Mouse (Mus musculus): ENCODE data around the gene Xrra1. TPM values are rescaled to one million over a fixed set of nuclear protein-coding genes. Genes with fewer than 3 reads are reported as not detected.
"Not testable (repeated sequence)": the region's sequence is repeated elsewhere in the genome, so short reads cannot be mapped to it uniquely, and the experiment has no call there.

Gene Xrra1
- polyA plus RNA-seq, 1 experiment from 2014 or later = 0.36 TPM

DNA sequence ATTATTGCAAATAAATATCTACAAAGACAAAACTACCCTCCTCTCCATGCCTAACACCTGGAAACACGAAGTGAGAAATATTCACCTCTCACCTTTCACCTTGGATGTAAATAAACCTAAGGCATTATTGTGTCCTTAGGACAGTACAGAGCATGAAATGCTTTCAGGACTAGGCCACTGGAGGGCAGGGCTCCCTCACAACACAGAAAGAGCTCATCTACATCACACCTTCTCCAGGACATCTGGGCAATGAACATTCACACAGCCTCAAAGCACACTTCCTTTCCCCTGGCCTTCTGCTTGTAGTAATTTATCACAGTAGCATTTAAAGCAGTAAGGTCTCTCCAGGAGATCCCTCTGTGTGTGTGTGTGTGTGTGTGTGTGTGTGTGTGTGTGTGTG is 76.8 kb downstream of the Xrra1 start:
- H3K27ac ChIP-seq (replicated peaks; ENCODE audit: low read depth, low read length) = no peak overlapping the region
- H3K4me2 ChIP-seq (ENCODE audit: low read depth, severe bottlenecking) = no peak overlapping the region
- WGBS = 84% methylated on average over 1 of the region's 1 CpGs
- H3K27me3 ChIP-seq (ENCODE audit: control insufficient read depth, insufficient read depth, low read length) = no peaks in the 10 kb centered on the region
- H3K9ac ChIP-seq (ENCODE audit: low read length) = no peak overlapping the region
- H3K4me1 ChIP-seq (ENCODE audit: control insufficient read depth, insufficient read depth, low read length) = no peaks in the 10 kb centered on the region
- H3K4me3 ChIP-seq (ENCODE audit: low read depth, low read length) = no peak overlapping the region
- ATAC-seq (ENCODE audit: insufficient number of reproducible peaks, low FRiP score, low TSS enrichment, low read depth) = no peak
- no peaks in the 10 kb centered on the region for H3K9me3 ChIP-seq (ENCODE audit: control insufficient read depth, low read length)
- no peak for DNase-seq (ENCODE audit: low spot score)
- H3K36me3 ChIP-seq (ENCODE audit: control insufficient read depth, insufficient read depth, low read length) = peaks cover 15% of the 10 kb centered on the region

DNA sequence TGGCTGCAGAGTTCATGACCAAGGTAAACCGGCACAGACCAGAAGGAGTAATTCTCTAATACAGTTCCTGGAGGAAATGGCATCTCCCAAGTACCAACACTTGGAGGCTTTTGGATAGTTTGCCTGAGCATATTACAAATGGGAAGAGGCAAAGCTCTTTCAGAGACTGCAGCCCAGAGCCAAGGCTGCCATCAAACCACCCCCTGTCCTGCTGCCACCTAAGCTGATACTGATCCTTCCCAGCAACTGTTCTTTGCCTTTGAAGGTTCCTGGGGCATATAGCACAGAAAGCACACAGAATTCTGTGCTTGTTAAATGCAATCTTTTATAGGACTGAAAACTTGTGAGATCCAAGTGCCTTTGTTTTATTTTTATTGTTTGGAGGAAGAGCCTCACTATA is 81.8 kb downstream of the Xrra1 start:
- DNase-seq (ENCODE audit: low spot score) (no peak), ATAC-seq (ENCODE audit: insufficient number of reproducible peaks, low FRiP score, low TSS enrichment, low read depth) (no peak)
- 94% methylated on average over 1 of the region's 1 CpGs for WGBS
- Histone ChIP-seq H3K4me2 (ENCODE audit: low read depth, severe bottlenecking) (no peak overlapping the region), H3K9me3 (ENCODE audit: control insufficient read depth, low read length) (no peaks in the 10 kb centered on the region), H3K4me1 (ENCODE audit: control insufficient read depth, insufficient read depth, low read length) (no peaks in the 10 kb centered on the region), H3K36me3 (ENCODE audit: control insufficient read depth, insufficient read depth, low read length) (peaks cover 19% of the 10 kb centered on the region), H3K4me3 (ENCODE audit: low read depth, low read length) (no peak overlapping the region), H3K9ac (ENCODE audit: low read length) (no peak overlapping the region), H3K27ac (replicated peaks; ENCODE audit: low read depth, low read length) (no peak overlapping the region), H3K27me3 (ENCODE audit: control insufficient read depth, insufficient read depth, low read length) (no peaks in the 10 kb centered on the region)

DNA sequence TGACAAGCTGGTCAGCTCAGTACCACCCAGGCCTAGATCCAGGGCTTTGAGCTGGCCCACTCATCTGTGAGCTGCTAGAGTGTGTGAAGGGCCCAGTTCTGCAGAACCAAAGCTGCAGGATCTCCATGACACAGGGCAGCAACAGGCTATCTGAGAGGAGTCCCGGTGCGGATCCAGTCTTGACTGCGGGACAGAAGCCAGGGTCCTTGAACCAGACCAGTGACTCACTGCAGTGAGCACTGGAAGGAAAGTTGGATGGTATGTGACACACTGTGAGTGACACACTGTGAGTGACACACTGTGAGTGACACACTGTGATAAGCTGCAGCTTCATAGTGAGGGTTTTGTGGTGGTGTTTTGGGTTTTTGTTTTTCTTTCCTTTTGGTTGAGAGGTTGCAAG is 85.6 kb downstream of the Xrra1 start:
- H3K27me3 ChIP-seq (ENCODE audit: control insufficient read depth, insufficient read depth, low read length) = no peaks in the 10 kb centered on the region
- H3K4me2 ChIP-seq (ENCODE audit: low read depth, severe bottlenecking) = no peak overlapping the region
- no peak overlapping the region for H3K4me3 ChIP-seq (ENCODE audit: low read depth, low read length)
- H3K9me3 ChIP-seq (ENCODE audit: control insufficient read depth, low read length) = no peaks in the 10 kb centered on the region
- H3K4me1 ChIP-seq (ENCODE audit: control insufficient read depth, insufficient read depth, low read length) = no peaks in the 10 kb centered on the region
- no peak overlapping the region for H3K9ac ChIP-seq (ENCODE audit: low read length)
- ATAC-seq (ENCODE audit: insufficient number of reproducible peaks, low FRiP score, low TSS enrichment, low read depth) = no peak
- no peak overlapping the region for H3K27ac ChIP-seq (replicated peaks; ENCODE audit: low read depth, low read length)
- no peak for DNase-seq (ENCODE audit: low spot score)
- 95% methylated on average over 3 of the region's 3 CpGs for WGBS
- peaks cover 31% of the 10 kb centered on the region for H3K36me3 ChIP-seq (ENCODE audit: control insufficient read depth, insufficient read depth, low read length)

DNA sequence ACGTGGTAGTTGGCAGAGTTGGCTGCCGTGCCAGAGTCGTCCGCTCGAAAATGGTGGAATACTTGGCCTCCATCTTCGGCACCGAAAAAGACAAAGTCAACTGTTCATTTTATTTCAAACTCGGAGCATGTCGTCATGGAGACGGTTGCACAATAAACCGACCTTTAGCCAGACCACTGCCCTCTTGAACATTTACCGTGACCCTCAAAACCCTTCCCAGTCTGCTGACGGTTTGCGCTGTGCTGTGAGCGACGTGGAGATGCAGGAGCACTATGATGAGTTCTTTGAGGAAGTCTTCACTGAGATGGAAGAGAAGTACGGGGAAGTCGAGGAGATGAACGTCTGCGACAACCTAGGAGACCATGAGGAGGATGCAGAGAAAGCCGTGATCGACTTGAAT is 86.1 kb downstream of the Xrra1 start:
- H3K4me1 ChIP-seq (ENCODE audit: control insufficient read depth, insufficient read depth, low read length); H3K9me3 ChIP-seq (ENCODE audit: control insufficient read depth, low read length); ATAC-seq (ENCODE audit: insufficient number of reproducible peaks, low FRiP score, low TSS enrichment, low read depth); H3K27me3 ChIP-seq (ENCODE audit: control insufficient read depth, insufficient read depth, low read length); DNase-seq (ENCODE audit: low spot score); H3K4me2 ChIP-seq (ENCODE audit: low read depth, severe bottlenecking); H3K9ac ChIP-seq (ENCODE audit: low read length); H3K27ac ChIP-seq (replicated peaks; ENCODE audit: low read depth, low read length); H3K4me3 ChIP-seq (ENCODE audit: low read depth, low read length): not testable (repeated sequence)
- peaks cover 30% of the 10 kb centered on the region for H3K36me3 ChIP-seq (ENCODE audit: control insufficient read depth, insufficient read depth, low read length)
- 96% methylated on average over 22 of the region's 22 CpGs for WGBS

DNA sequence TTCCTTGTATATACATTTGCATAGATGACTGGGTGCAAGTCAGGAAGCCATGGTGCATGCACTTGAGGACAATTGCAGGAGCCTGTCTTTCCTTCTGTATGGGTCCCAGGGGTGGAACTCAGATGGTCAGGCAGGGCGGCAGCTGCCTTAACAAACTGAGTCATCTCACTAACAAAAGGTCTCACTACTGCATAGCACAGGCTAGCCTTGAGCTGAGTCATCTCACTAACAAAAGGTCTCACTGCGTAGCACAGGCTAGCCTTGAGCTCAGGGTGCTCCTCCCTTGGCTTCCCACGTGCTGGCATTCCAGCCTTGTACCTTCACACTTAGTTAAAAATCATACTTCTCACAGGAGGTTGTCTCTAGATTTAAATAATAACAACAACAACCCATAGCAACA is 87.0 kb downstream of the Xrra1 start:
- no peak overlapping the region for H3K4me2 ChIP-seq (ENCODE audit: low read depth, severe bottlenecking)
- H3K9ac ChIP-seq (ENCODE audit: low read length) = no peak overlapping the region
- DNase-seq (ENCODE audit: low spot score) (no peak), ATAC-seq (ENCODE audit: insufficient number of reproducible peaks, low FRiP score, low TSS enrichment, low read depth) (no peak)
- no peaks in the 10 kb centered on the region for H3K4me1 ChIP-seq (ENCODE audit: control insufficient read depth, insufficient read depth, low read length)
- H3K4me3 ChIP-seq (ENCODE audit: low read depth, low read length) = no peak overlapping the region
- H3K36me3 ChIP-seq (ENCODE audit: control insufficient read depth, insufficient read depth, low read length) = peaks cover 22% of the 10 kb centered on the region
- WGBS = 96% methylated on average over 3 of the region's 3 CpGs
- H3K27me3 ChIP-seq (ENCODE audit: control insufficient read depth, insufficient read depth, low read length) = no peaks in the 10 kb centered on the region
- no peaks in the 10 kb centered on the region for H3K9me3 ChIP-seq (ENCODE audit: control insufficient read depth, low read length)
- H3K27ac ChIP-seq (replicated peaks; ENCODE audit: low read depth, low read length) = no peak overlapping the region

DNA sequence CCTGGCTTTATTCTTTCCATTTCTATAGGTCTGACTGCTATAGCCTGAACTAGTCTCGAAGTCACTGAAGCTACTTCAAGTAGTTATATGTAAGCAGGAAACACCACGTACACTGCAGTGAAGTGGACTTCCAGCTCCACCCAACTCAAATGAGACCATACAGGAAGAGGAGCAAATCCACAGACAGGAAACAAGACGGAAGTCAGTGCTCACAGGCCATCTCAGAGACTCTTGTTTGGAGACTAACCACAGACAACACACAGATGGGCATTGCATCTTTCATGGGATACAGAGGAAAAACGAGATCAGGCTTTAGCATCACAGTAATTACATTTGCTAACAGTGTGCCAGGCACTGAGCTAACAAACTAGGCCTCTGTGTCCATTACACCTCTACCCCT is 87.4 kb downstream of the Xrra1 start:
- Histone ChIP-seq H3K27me3 (ENCODE audit: control insufficient read depth, insufficient read depth, low read length) (no peaks in the 10 kb centered on the region), H3K4me1 (ENCODE audit: control insufficient read depth, insufficient read depth, low read length) (no peaks in the 10 kb centered on the region), H3K9ac (ENCODE audit: low read length) (no peak overlapping the region), H3K4me3 (ENCODE audit: low read depth, low read length) (no peak overlapping the region), H3K9me3 (ENCODE audit: control insufficient read depth, low read length) (no peaks in the 10 kb centered on the region), H3K4me2 (ENCODE audit: low read depth, severe bottlenecking) (no peak overlapping the region), H3K27ac (replicated peaks; ENCODE audit: low read depth, low read length) (no peak overlapping the region), H3K36me3 (ENCODE audit: control insufficient read depth, insufficient read depth, low read length) (peaks cover 22% of the 10 kb centered on the region)
- DNase-seq (ENCODE audit: low spot score) = no peak
- ATAC-seq (ENCODE audit: insufficient number of reproducible peaks, low FRiP score, low TSS enrichment, low read depth) = no peak
- 91% methylated on average over 4 of the region's 4 CpGs for WGBS

DNA sequence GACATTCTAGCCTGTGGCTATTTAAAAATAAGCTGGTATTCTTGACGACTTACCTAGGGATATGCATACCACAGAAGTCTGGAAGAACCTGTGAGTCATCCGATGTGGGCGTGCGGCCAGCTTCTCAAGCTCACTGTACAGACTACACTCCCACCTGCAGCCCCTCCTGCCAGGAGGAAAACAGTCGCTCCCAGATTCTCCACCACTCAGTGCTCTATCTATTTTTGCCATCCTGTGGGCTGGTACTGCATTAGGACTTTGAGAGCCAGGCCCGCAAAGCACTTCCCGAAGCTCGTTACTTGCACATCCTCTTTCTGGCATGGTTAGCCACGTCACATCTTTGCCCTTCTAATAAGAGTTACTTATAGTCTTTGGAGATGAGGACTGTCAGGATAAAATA is 88.4 kb downstream of the Xrra1 start:
- Histone ChIP-seq H3K27ac (replicated peaks; ENCODE audit: low read depth, low read length) (no peak overlapping the region), H3K4me3 (ENCODE audit: low read depth, low read length) (no peak overlapping the region), H3K4me1 (ENCODE audit: control insufficient read depth, insufficient read depth, low read length) (no peaks in the 10 kb centered on the region), H3K36me3 (ENCODE audit: control insufficient read depth, insufficient read depth, low read length) (peaks cover 20% of the 10 kb centered on the region), H3K27me3 (ENCODE audit: control insufficient read depth, insufficient read depth, low read length) (no peaks in the 10 kb centered on the region), H3K9me3 (ENCODE audit: control insufficient read depth, low read length) (no peaks in the 10 kb centered on the region), H3K9ac (ENCODE audit: low read length) (no peak overlapping the region), H3K4me2 (ENCODE audit: low read depth, severe bottlenecking) (no peak overlapping the region)
- ATAC-seq (ENCODE audit: insufficient number of reproducible peaks, low FRiP score, low TSS enrichment, low read depth) (no peak), DNase-seq (ENCODE audit: low spot score) (no peak)
- WGBS = 93% methylated on average over 9 of the region's 9 CpGs

DNA sequence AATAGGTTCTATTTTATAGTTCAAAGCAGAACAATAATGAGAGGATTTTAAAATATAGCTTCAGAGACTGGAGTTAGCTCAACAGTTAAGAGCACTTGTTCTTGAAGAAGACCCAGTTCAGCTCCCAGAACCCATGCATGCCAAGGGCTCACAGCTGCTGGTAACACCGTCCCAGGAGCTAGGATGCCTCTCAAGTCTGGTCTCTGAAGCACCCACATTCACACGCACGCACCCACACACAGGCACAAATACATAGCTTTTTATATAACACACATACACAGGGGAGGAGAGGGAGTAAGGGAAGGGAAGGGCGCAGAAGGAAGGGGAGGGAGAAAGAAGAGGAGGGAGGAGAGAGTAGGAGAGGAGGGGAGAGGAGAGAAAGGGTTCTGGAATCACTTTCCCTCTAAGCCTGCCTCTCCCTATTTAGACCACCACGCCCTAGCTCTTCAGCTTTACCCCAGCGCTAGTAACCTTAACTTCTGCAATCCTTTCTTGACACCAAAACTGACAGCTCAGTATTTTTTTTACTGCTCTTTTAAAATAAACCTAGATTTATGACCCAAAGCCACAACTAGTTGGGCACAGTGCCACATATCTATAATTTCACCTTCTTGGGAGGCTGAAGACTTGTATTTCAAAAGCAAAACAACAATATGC is 94.7 kb downstream of the Xrra1 start:
- no peaks in the 10 kb centered on the region for H3K27me3 ChIP-seq (ENCODE audit: control insufficient read depth, insufficient read depth, low read length)
- no peak for ATAC-seq (ENCODE audit: insufficient number of reproducible peaks, low FRiP score, low TSS enrichment, low read depth)
- no peak overlapping the region for H3K4me3 ChIP-seq (ENCODE audit: low read depth, low read length)
- no peak overlapping the region for H3K27ac ChIP-seq (replicated peaks; ENCODE audit: low read depth, low read length)
- H3K4me2 ChIP-seq (ENCODE audit: low read depth, severe bottlenecking) = no peak overlapping the region
- no peaks in the 10 kb centered on the region for H3K4me1 ChIP-seq (ENCODE audit: control insufficient read depth, insufficient read depth, low read length)
- 91% methylated on average over 6 of the region's 6 CpGs for WGBS
- H3K9me3 ChIP-seq (ENCODE audit: control insufficient read depth, low read length) = no peaks in the 10 kb centered on the region
- no peak overlapping the region for H3K9ac ChIP-seq (ENCODE audit: low read length)
- no peak for DNase-seq (ENCODE audit: low spot score)
- H3K36me3 ChIP-seq (ENCODE audit: control insufficient read depth, insufficient read depth, low read length) = no peaks in the 10 kb centered on the region

DNA sequence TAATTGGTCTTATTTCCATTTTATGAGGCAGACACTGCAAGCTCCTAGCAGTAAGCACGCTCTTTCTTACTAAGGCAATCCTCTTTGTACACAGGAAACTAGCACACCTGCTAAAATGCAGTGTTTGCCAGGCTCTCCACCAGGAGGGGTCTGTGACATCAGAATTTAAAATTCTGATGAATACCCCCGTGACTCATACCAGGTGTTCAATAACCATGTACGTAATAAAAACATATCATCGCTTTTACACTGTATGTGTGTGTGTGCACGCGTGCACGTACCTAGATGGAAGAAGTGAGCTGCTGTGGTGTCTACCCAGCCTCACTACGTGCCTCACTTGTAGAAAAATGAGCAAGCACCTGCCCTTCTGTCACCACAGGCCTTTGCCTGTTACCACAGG is 95.3 kb downstream of the Xrra1 start:
- no peaks in the 10 kb centered on the region for H3K9me3 ChIP-seq (ENCODE audit: control insufficient read depth, low read length)
- no peaks in the 10 kb centered on the region for H3K27me3 ChIP-seq (ENCODE audit: control insufficient read depth, insufficient read depth, low read length)
- ATAC-seq (ENCODE audit: insufficient number of reproducible peaks, low FRiP score, low TSS enrichment, low read depth) = no peak
- DNase-seq (ENCODE audit: low spot score) = no peak
- no peak overlapping the region for H3K9ac ChIP-seq (ENCODE audit: low read length)
- H3K36me3 ChIP-seq (ENCODE audit: control insufficient read depth, insufficient read depth, low read length) = no peaks in the 10 kb centered on the region
- no peak overlapping the region for H3K4me2 ChIP-seq (ENCODE audit: low read depth, severe bottlenecking)
- H3K27ac ChIP-seq (replicated peaks; ENCODE audit: low read depth, low read length) = no peak overlapping the region
- no peak overlapping the region for H3K4me3 ChIP-seq (ENCODE audit: low read depth, low read length)
- no peaks in the 10 kb centered on the region for H3K4me1 ChIP-seq (ENCODE audit: control insufficient read depth, insufficient read depth, low read length)
- WGBS = 93% methylated on average over 8 of the region's 8 CpGs
